Mouse (Mus musculus): ENCODE results near the gene Adpgk. TPM values are rescaled to one million over a fixed set of nuclear protein-coding genes. Genes with fewer than 3 reads are reported as not detected.

The Adpgk gene
- polyA plus RNA-seq, 1 experiment from 2014 or later, result 32.2 TPM

DNA sequence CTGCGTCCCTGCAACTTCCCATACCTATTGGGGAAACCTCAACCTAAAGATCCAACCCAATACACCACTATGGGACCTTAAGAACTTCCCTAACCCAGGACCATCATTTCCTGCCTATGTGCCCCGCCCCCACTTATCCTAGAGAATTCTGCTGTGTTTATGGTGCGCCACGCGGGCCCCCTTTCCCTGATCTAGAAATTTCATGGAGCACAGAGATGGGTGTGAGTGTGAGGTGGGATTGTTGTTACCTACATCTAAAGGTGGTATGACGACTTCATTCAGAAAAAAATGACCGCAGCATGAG, 8.7 kb upstream of the Adpgk start:
- no peaks in the 10 kb centered on the region for H3K27me3 ChIP-seq (ENCODE audit: control insufficient read depth, insufficient read depth, low read depth, low read length)
- no peak overlapping the region for H3K4me3 ChIP-seq (ENCODE audit: low read depth, low read length)
- H3K4me1 ChIP-seq (ENCODE audit: control insufficient read depth, low read depth, low read length), result peaks cover 18% of the 10 kb centered on the region
- 49% methylated on average over 7 of the region's 7 CpGs for WGBS (ENCODE audit: insufficient replicate concordance)
- H3K4me2 ChIP-seq (ENCODE audit: low read depth, low read length), result no peak overlapping the region
- no peak overlapping the region for H3K27ac ChIP-seq (ENCODE audit: low read length)
- H3K9me3 ChIP-seq (replicated peaks; ENCODE audit: control insufficient read depth, low read length), result no peaks in the 10 kb centered on the region
- ATAC-seq (ENCODE audit: low read depth), result no peak
- no peaks in the 10 kb centered on the region for H3K36me3 ChIP-seq (ENCODE audit: control insufficient read depth, insufficient read depth)
- H3K9ac ChIP-seq (ENCODE audit: low read depth, low read length), result no peak overlapping the region

- Histone ChIP-seq H3K9me3 (replicated peaks; ENCODE audit: control insufficient read depth, low read length) (no peaks in the 10 kb centered on the region), H3K9ac (ENCODE audit: low read depth, low read length) (peak overlapping the region; percentile 20; the same call in 1 of the 2 replicates), H3K27me3 (ENCODE audit: control insufficient read depth, insufficient read depth, low read depth, low read length) (no peaks in the 10 kb centered on the region), H3K4me1 (ENCODE audit: control insufficient read depth, low read depth, low read length) (peaks cover 39% of the 10 kb centered on the region), H3K4me2 (ENCODE audit: low read depth, low read length) (peak overlapping the region; percentile 30; the same call in 1 of the 2 replicates), H3K4me3 (ENCODE audit: low read depth, low read length) (no peak overlapping the region), H3K27ac (ENCODE audit: low read length) (peak overlapping the region; percentile 71), H3K36me3 (ENCODE audit: control insufficient read depth, insufficient read depth) (no peaks in the 10 kb centered on the region)
- 24% methylated on average over 6 of the region's 6 CpGs for WGBS (ENCODE audit: insufficient replicate concordance)
- ATAC-seq (ENCODE audit: low read depth), result peak; percentile 79
These were observed 5.7 kb upstream of the Adpgk start for GRCm38 (mm10) chr9:59285614-59286013.

DNA sequence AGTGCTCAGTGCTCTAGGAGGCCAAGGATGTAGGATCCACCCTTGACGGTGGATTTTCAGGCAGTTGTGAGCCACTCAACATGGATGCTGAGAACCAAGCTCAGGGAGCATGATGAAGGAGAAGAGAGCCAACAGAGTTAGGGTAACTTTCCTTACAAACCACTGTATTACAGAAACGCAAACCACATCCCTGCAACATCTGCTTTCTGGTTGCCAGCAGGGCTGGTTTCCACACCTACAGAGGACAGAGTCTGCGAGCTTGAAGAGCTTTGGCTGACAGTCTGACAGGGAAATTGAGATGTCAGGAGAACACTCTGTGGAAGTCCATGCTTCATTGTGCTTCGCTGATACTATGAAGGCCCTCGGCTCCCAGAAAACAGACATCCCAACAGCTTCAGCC, 3.3 kb upstream of the Adpgk start:
- Histone ChIP-seq H3K9me3 (replicated peaks; ENCODE audit: control insufficient read depth, low read length) (no peaks in the 10 kb centered on the region), H3K4me2 (ENCODE audit: low read depth, low read length) (no peak overlapping the region), H3K4me1 (ENCODE audit: control insufficient read depth, low read depth, low read length) (peaks cover 42% of the 10 kb centered on the region), H3K27ac (ENCODE audit: low read length) (peak overlapping the region; percentile 55), H3K4me3 (ENCODE audit: low read depth, low read length) (no peak overlapping the region), H3K36me3 (ENCODE audit: control insufficient read depth, insufficient read depth) (no peaks in the 10 kb centered on the region), H3K9ac (ENCODE audit: low read depth, low read length) (no peak overlapping the region), H3K27me3 (ENCODE audit: control insufficient read depth, insufficient read depth, low read depth, low read length) (no peaks in the 10 kb centered on the region)
- WGBS (ENCODE audit: insufficient replicate concordance), result 57% methylated on average over 5 of the region's 5 CpGs
- ATAC-seq (ENCODE audit: low read depth), result no peak

DNA sequence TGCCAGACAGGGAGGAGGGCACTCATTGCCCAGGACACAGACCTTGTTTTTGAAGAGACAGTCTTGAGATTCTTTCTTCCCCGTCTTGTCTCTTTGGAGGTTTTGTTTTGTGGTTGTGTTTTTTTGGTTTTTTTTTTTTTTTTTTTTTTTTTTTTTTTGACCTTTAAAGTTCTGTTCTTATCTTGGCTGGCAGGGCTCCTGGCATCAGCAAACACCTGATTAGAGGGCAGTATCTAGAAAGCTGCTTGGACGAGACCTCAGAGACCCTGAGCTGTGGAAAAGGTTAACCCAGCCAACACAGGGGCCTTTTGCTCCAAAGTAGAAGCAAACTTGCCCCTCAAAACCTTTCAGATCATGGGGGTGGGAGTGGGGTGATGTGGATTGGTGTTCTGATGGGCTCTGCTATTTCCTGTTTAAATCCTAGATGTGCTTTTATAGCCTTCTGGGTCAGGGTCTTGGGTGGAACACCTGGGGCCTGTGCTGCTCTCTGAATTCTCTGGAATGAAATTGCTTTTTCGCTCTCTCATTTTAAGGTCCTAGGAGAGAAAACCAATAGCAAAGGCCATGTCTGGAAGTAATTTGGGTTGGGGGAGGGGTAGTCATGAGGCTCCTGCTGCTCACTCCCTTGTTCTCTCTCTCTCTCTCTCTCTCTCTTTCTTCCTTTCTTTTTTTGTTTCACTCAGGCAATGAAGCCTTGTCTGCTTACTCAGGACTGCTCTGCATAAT, 2.5 kb upstream of the Adpgk start:
- H3K4me1 ChIP-seq (ENCODE audit: control insufficient read depth, low read depth, low read length), result peaks cover 42% of the 10 kb centered on the region
- ATAC-seq (ENCODE audit: low read depth), result no peak
- peak overlapping the region; percentile 55 for H3K27ac ChIP-seq (ENCODE audit: low read length)
- no peaks in the 10 kb centered on the region for H3K36me3 ChIP-seq (ENCODE audit: control insufficient read depth, insufficient read depth)
- no peaks in the 10 kb centered on the region for H3K9me3 ChIP-seq (replicated peaks; ENCODE audit: control insufficient read depth, low read length)
- H3K4me3 ChIP-seq (ENCODE audit: low read depth, low read length), result no peak overlapping the region
- H3K27me3 ChIP-seq (ENCODE audit: control insufficient read depth, insufficient read depth, low read depth, low read length), result no peaks in the 10 kb centered on the region
- 33% methylated on average over 3 of the region's 3 CpGs for WGBS (ENCODE audit: insufficient replicate concordance)
- peak overlapping the region; percentile 22; the same call in 1 of the 2 replicates for H3K4me2 ChIP-seq (ENCODE audit: low read depth, low read length)
- H3K9ac ChIP-seq (ENCODE audit: low read depth, low read length), result no peak overlapping the region

DNA sequence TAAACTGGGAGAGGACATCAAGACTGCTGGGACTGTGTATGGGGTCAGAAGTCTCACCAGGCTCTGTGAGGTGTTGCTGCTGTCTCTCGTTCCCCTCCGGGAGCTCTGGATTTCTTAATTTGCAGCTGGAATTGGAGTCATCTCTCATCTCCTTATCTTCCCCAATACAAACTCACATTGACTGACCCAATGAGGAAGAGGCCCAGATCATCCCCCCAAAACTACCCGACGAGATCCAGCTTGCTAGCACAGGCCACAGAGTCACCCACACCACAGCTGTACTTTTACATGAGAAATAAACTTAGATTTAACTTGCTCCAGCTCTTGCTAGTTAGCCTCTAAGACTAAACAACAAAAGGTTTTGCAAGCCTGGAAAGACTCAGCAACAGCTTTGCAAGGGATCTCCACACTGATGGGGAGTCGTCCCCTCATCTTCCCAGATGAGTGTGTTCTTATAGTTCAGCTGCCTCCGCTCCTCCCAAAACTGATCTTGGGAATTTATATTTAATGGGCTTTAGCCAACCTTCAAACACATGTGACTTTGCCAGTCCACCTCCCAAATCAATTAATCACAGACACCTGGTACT, 1.7 kb upstream of the Adpgk start:
- Histone ChIP-seq H3K36me3 (ENCODE audit: control insufficient read depth, insufficient read depth) (no peaks in the 10 kb centered on the region), H3K9me3 (replicated peaks; ENCODE audit: control insufficient read depth, low read length) (no peaks in the 10 kb centered on the region), H3K27me3 (ENCODE audit: control insufficient read depth, insufficient read depth, low read depth, low read length) (no peaks in the 10 kb centered on the region), H3K4me1 (ENCODE audit: control insufficient read depth, low read depth, low read length) (peaks cover 42% of the 10 kb centered on the region), H3K27ac (ENCODE audit: low read length) (peak overlapping the region; percentile 25), H3K4me3 (ENCODE audit: low read depth, low read length) (no peak overlapping the region), H3K4me2 (ENCODE audit: low read depth, low read length) (no peak overlapping the region), H3K9ac (ENCODE audit: low read depth, low read length) (no peak overlapping the region)
- 59% methylated on average over 6 of the region's 6 CpGs for WGBS (ENCODE audit: insufficient replicate concordance)
- no peak for ATAC-seq (ENCODE audit: low read depth)

DNA sequence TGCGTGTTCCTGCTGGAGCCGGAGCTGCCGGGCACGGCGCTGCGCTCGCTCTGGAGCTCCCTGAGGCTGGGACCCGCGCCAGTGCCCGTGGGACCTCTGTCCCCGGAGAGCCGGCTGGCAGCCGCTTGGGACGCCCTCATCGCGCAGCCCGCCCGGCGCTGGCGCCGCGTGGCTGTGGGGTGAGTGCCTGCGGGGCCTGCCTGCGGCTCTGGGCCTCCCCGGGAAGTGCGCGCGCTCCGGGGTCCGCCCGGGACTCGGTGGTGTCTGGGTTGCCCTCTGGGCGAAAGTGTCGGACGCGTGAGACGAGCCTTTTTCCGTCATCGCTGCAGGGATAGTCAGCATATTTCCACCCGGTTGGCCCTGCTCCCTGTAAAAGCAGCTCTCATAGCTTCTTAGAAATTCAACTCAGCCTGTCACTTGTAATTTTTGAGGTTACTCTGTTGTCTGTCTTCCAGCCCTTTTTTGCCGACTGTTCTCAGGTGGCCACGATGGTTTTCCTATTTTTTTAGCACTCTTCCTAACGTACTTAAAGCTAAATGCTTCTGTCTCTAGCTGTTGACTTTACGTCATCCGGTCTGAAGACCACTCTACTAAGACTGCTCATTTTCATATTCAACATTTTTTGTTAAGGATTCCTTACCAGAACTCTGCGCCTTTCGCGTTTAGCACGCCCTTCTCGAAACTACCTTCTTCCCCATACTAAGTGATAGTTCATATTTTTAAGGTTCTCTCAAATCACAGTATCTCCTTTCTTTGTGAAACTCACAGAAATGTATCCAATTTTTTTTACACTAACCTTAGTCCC, 532 bp downstream of the Adpgk start:
- Histone ChIP-seq H3K27ac (ENCODE audit: low read length) (peak overlapping the region; percentile 86), H3K27me3 (ENCODE audit: control insufficient read depth, insufficient read depth, low read depth, low read length) (no peaks in the 10 kb centered on the region), H3K36me3 (ENCODE audit: control insufficient read depth, insufficient read depth) (no peaks in the 10 kb centered on the region), H3K4me1 (ENCODE audit: control insufficient read depth, low read depth, low read length) (peaks cover 34% of the 10 kb centered on the region), H3K4me3 (ENCODE audit: low read depth, low read length) (peak overlapping the region; percentile 83), H3K4me2 (ENCODE audit: low read depth, low read length) (peak overlapping the region; percentile 95), H3K9me3 (replicated peaks; ENCODE audit: control insufficient read depth, low read length) (no peaks in the 10 kb centered on the region), H3K9ac (ENCODE audit: low read depth, low read length) (peak overlapping the region; percentile 83)
- peak; percentile 58 for ATAC-seq (ENCODE audit: low read depth)
- under 1% methylated on average over 47 of the region's 50 CpGs for WGBS (ENCODE audit: insufficient replicate concordance)

DNA sequence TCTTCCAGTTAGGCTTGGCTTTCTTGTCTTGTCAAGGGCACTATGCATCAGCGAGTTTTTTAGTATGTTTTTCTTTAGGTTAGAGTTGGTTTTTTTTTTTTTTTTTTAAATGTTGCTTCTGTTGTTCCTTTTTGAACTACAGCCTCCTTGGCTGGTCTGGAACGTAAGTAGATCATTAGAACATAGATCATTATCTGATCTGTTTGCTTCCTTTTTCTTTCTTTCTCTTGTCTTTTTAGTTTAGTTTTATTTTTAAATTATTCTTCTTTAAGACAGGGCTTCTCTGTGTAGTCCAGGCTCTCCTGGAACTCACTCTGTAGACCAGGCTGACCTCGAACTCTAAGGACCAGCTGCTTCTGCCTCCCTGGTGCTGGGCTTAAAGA, 1.1 kb downstream of the Adpgk start:
- Histone ChIP-seq H3K36me3 (ENCODE audit: control insufficient read depth, insufficient read depth) (no peaks in the 10 kb centered on the region), H3K4me3 (ENCODE audit: low read depth, low read length) (peak overlapping the region; percentile 83), H3K9me3 (replicated peaks; ENCODE audit: control insufficient read depth, low read length) (no peaks in the 10 kb centered on the region), H3K4me1 (ENCODE audit: control insufficient read depth, low read depth, low read length) (peaks cover 34% of the 10 kb centered on the region), H3K4me2 (ENCODE audit: low read depth, low read length) (peak overlapping the region; percentile 95), H3K27ac (ENCODE audit: low read length) (no peak overlapping the region), H3K27me3 (ENCODE audit: control insufficient read depth, insufficient read depth, low read depth, low read length) (no peaks in the 10 kb centered on the region), H3K9ac (ENCODE audit: low read depth, low read length) (peak overlapping the region; percentile 83)
- no peak for ATAC-seq (ENCODE audit: low read depth)
- WGBS (ENCODE audit: insufficient replicate concordance), result 16% methylated on average over 3 of the region's 3 CpGs

DNA sequence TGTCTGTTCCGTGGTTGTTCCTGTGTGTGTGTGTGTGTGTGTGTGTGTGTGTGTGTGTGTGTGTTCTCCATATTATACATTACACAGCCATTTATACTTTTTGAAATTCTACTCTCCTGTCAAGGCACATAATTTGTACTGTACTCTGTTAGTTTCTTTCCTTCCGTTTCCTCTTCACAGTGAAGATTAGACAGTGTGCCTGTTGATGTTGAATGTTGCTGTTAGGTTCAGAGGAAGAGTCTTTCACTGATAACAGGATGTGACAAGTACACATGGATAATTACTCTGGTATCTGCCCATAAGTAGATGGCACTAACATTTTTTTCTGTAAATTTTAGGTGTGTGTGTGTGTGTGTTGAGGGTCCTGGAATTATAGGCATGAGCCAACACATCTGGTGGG, 5.1 kb downstream of the Adpgk start:
- no peak for ATAC-seq (ENCODE audit: low read depth)
- WGBS (ENCODE audit: insufficient replicate concordance), result 38% methylated on average over 2 of the region's 2 CpGs
- Histone ChIP-seq H3K4me2 (ENCODE audit: low read depth, low read length) (no peak overlapping the region), H3K4me1 (ENCODE audit: control insufficient read depth, low read depth, low read length) (peaks cover 10% of the 10 kb centered on the region), H3K27ac (ENCODE audit: low read length) (no peak overlapping the region), H3K27me3 (ENCODE audit: control insufficient read depth, insufficient read depth, low read depth, low read length) (no peaks in the 10 kb centered on the region), H3K4me3 (ENCODE audit: low read depth, low read length) (no peak overlapping the region), H3K9me3 (replicated peaks; ENCODE audit: control insufficient read depth, low read length) (no peaks in the 10 kb centered on the region), H3K36me3 (ENCODE audit: control insufficient read depth, insufficient read depth) (peaks cover 9% of the 10 kb centered on the region), H3K9ac (ENCODE audit: low read depth, low read length) (no peak overlapping the region)

- Histone ChIP-seq H3K9me3 (replicated peaks; ENCODE audit: control insufficient read depth, low read length) (no peaks in the 10 kb centered on the region), H3K4me2 (ENCODE audit: low read depth, low read length) (no peak overlapping the region), H3K36me3 (ENCODE audit: control insufficient read depth, insufficient read depth) (peaks cover 27% of the 10 kb centered on the region), H3K4me1 (ENCODE audit: control insufficient read depth, low read depth, low read length) (no peaks in the 10 kb centered on the region), H3K27me3 (ENCODE audit: control insufficient read depth, insufficient read depth, low read depth, low read length) (no peaks in the 10 kb centered on the region), H3K27ac (ENCODE audit: low read length) (no peak overlapping the region), H3K4me3 (ENCODE audit: low read depth, low read length) (no peak overlapping the region), H3K9ac (ENCODE audit: low read depth, low read length) (no peak overlapping the region)
- 38% methylated on average over 2 of the region's 2 CpGs for WGBS (ENCODE audit: insufficient replicate concordance)
- ATAC-seq (ENCODE audit: low read depth), result no peak
These were observed 16.5 kb downstream of the Adpgk start for GRCm38 (mm10) chr9:59307890-59308289.
